Mouse (Mus musculus): Measurements from ENCODE around the gene Adgrg1.

Adgrg1 gene

DNA sequence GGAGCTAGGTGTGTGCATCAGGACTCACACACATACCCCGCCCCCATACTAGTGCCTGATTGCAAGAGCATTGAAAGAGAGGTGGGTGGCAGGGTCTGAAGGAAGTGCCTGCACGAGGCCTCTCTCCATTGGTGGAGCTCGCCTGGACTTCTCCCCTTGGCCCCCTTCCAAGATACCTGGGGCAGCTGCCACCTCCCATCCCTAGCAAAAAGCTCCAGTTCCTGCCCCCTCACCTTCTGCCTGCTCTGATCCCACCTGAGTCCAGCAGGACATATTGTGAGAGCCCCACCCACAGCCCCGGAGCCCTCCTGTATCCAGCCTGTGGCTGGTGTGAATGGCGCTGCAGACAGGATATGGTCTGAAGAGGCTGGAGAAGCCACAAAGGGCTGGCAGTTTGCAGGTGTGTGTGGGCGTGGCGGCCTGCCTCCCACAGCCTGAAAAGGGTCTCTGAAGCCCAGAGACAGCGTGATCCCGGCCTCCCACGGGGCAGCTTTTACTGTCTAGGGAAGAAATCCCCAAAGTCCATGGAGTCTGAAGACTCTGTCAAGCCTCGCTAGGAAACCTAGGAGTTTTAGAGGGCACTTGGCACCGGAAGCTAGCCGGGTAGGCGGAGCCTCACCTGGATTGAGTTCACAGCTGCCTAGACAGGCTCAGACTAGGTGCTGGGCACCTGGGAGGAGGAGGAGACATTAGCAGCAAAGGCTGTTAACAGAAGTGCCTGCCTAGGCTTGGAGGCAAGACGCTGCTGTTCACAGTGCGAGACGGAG is 2.3 kb downstream of the Adgrg1 start:
- DNase-seq, result peak in 1 of 2 experiments; percentile 22

DNA sequence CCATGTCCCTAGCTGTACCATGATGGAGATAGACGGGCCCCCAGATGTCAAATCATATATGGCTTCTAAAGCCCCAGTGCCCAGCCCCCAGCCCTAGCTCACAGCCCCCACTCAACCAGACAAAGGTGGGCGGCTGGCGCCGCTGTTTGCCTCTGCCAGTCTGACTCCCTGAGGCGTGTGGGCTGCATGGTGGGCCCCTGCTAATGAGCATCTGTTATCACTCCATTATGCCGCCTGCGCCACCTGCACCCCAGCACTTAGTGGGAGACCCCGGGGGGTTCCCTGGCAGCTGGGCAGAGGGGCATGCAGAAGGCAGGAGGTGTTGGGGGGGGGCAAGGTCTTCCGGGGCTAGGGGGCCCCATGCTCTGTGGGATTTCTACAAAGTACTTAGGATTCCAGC is 3.6 kb downstream of the Adgrg1 start:
- DNase-seq, result peak in 1 of 2 experiments; percentile 66

DNA sequence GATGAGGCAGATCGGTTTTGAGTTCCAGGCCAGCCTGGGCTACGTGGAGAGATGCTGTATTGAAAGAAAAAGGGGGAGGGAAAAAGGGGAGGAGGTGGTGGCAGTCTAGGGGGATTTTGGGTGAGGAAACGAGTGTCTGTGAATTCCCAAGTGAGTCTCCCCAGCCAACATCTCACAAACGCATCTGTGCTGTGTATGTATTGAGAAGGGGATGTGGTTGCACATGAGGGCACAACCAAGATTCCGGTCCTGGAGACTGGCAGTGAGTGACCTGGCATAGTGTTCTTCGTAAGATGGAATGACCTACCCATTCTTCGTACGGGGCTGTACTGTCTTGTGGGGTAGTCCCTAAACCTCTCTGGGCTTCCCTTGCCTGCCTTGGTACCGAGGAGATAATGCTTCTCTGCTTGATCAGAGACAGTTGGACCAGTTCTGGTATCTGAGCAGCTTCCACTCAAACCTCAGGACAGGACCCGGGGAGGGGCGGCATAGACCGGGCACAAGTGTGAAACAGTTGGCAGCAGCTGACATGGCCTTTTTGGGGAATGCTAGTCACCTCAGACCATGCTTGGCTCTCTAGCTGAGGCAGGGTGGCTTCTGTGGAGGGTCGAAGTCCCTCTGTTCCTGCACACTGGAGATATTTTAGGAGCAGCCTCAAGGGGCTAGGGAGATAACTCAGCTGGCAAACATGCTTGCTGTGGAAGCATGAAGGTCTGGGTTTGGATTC is 4.2 kb downstream of the Adgrg1 start:
- peak in 1 of 2 experiments; percentile 19 for DNase-seq

DNA sequence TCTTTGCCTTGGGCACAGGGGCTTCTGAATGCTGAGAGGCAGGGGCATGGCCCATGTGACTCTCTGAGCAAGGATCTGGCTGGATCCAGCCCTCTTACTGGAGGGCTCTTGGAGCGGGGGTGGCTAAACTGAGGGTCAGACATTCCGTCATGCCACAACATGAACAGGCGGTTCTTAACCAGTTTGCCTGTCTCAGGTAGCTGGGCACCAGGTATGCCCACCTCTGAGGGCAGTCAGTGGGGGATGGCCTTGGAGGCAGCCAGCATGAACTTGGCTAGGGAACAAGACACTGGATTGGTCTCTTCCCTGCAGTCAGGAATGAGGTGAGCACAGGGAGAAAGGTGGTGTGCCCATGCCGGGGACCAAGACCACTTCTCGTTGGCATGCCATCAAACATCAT is 5.6 kb downstream of the Adgrg1 start:
- DNase-seq, result no peak

DNA sequence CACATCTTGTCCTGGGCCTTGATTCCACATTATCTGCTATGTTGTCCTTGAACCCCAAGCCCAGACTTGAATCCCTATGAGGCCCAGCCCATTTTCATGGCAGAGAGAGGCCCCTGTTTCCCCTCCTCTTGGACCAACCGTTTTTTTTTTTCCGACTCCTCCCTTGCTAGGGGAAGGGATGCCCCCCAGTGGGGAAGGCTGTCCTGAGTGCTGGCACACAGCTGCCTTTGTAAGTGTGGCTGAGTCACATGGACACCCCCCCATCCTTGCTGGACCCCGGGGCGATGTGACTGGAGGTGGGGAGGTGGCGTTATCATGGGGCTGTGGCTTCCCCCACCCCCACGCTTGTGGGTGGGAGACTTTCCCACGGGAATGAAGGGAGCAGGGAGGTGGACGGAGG is 6.4 kb downstream of the Adgrg1 start:
- DNase-seq, result no peak

DNA sequence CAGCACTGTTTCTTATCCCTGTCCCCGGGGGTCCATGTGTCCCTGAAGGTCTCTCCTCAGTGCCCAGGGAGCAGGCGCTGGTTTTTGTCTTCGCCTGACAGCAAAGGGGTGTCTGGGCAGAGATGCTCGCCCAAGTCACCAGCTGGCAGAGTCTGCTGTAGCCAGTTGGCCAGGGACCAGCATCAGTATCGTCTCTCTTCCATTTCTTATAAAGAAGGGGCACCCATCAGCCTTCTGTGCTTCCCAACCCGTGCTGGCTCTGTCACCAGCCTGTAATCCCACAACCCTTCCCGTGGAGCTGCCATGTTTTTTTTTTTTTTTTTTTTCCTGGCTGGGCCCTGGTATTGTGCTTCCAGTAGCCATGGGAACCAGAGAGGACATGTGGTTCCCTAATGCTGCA is 7.3 kb downstream of the Adgrg1 start:
- peak; percentile 86 to 90 for DNase-seq

DNA sequence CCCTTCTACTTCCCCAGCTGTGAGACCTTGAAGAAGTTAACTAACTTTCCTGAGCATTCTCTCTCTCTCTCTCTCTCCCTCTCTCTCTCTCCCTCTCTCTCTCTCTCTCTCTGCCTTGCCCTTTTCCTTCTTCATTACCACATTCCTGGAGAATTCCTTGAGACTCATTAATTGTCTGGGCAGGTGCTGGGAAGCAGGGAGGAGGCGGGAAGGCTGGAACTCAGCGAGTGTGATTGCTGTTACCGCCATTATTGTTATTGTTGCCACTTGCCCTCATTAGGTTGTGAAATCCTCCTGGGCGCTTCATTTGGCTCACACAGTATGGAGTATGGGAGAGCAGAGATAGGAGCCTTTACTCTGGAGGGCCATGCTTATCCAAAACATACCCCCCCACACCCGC is 8.6 kb downstream of the Adgrg1 start:
- DNase-seq, result no peak

DNA sequence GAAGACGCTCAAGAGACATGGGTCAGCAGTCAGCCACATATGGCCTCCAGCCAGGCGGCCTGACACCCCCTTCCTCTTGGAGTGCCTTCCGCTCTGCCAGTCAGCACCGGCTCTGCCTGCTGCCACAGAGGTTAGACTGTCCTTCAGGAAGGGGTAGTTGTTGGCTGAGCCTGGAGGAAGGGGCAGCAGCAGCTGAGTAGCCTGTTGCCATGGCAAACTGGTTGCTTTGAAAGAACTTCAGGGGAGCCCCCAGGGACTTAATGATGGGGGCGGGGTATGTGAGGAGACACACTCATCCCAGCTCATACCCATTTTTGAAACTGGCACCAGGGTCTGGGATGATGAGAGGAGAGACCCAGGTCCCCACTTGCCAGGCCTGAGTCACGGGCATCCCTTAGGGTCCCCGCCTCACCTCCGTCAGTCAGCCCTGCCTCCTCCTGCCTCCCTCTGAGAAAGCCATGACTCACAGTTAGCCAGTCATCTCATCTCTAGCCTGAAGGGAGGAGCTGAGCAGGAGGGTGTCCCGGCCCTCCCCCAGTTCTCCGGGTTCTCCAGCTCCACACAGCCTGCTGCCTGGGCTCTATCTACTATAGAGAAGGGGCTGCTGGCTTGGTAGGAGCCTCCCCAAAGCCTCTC is 9.4 kb downstream of the Adgrg1 start:
- DNase-seq, result peak; percentile 74 to 81

DNA sequence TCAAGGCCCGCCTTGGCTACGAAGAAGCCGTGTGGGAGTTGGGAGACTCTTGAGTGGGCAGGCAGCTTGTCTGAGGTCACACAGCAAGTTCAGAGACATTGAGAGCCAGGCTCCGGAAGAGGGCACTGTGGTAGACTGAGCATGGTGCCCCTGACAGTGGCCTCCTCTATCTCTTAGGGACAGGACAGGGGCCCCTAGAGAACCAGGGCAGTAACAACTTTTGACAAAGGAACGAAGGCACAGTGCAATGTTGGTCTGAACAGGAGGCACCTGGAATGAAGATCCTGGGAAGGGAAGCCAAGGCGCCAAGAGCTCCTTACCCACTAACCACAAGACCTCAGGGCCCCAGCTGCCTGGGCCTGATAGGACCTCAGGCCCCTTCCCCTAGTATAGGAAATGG is 10.5 kb downstream of the Adgrg1 start:
- DNase-seq, result peak in 1 of 2 experiments; percentile 45

DNA sequence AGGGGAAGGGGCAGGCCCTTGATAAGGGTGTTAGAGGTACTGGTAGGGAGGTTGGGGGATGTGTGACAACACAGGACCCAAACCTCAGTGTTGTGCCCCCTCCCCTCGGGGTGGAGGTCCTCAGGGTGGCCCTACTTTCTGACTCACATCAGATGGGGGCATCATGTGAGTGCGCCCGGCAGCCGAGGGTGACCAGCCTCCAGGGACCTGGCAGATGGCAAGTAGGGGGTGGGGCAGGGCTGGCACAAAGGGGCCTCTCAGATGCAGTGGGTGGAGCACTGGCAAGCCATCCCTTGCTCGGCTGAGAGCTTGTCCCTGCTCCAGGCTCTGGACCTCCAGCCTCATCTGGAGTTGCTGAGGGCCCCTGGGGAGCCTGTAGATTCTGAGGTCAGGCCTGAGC is 12.1 kb downstream of the Adgrg1 start:
- peak; percentile 87 to 91 for DNase-seq

DNA sequence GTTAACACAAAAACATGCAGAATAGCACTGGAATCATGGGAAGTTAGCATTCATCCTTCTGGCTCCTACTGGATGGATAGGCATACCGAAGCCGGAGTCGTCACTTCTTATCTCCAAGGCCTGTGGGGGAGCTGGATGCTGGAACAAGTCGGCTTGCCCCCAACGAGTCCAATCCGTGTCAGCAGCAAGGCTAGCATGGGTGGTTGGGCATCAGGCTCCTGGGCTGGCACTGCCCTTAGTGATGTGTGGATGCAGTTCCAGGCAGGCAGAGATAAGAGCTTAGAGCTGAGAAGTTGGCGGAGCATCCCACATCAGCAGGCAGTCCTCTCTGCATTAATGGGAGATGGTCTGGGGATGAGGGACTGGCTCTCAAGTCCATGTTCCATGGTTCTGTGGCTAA is 13.0 kb downstream of the Adgrg1 start:
- peak in 1 of 2 experiments; percentile 46 for DNase-seq

DNA sequence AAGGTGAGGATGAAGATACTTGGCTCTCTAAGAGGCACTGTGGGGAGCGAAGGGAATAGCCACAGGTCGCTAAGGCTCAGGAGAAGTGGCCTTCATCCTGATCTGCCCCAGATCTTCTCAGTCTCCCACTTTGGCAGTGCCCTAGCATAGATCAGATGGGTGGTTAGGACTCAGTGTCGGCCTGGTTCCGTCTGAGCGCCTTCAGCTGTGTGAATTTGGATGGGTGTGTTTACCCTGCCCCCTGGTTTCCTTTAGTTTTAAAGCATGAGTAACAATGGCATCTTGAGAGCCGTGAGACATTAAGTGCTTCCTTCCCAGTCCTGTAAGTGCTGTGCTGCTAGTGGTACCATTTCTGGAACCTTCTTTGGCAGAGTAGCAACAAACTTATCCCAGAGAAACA is 14.1 kb downstream of the Adgrg1 start:
- no peak for DNase-seq

DNA sequence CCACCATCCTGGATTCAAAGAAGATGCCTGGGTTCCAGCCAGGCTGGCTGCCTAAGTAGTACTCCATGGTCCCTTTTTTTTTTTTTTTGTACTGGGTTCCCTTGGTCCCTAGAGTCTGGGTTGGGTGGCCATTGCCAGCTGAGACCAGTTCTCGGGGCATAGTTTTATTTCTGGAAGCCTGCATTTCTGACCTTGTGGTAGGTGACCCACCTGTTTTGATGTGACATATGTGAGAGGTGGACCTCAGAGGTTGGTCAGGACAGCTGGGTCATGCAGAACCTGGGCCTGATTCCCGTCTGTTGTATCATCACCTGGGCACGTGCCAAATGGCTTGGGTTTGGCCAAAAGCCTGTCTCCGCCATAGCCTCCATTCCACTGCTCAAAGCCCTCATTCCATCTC is 15.2 kb downstream of the Adgrg1 start:
- DNase-seq, result peak; percentile 90 to 91

DNA sequence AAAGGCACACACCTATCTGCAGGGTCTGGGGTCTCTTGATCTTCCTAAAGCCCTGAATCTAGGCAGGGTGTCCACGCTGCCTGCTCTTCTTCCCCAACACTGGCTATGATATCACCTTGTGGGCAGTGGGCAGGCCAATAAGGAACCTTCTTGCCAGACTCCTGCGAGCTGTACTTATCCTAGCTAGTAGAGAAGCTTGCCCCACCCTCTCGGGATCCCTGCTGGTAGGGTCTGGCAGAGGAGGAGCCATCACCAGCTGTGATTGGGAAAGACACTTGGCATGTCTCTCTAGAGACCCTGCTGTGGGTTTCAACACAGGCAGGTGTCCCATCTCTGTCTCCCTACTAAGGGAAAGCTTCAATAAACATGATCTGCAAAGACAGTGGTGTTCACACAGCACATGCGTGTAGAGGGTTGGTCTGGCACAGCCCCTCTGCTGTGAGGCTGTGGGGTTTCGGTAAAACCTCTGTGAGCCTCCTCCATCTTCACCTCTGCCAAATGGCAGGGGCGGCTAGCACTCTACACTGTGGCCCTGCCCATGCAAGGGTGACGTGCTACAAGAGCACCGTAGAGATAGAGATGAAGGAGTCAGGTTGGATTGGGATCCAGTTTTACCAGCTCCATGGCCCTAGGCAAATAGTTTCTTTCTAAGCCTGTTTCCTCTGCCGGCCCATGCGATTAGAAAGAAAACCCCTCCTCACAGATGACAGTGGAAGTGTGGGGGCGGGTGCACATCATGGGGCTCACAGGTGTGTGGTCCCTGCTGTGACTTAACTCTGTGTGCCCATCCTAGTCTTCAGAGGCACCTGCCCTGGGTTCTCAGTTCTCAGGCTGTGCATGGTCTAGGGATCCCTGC is 16.3 kb downstream of the Adgrg1 start:
- DNase-seq, result peak; percentile 64 to 71

DNA sequence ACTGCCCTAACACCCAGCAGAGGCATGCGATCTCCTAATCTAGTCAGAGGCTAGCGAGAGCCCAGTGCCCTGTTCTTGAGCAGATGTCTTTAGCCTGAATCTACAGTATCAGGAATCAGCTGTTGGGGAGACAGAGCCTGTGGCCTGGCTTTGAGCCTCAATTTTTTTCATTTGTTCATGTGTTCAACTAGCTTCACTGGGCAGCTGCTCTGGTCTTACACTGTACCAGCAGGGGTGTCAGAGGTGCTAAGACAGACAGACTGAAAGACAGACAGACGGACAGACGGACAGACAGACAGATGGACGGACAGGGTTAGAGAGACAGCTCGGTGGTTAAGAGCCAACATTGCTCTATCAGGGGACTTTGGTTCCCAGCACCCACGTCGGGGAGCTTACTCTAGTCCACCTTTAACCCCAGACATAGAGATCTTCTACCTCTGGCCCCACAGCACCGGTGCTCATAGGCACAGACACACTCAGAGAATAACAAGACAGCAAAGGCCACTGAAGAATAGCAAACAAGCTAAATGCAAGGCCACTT is 17.0 kb downstream of the Adgrg1 start:
- DNase-seq, result peak in 1 of 2 experiments; percentile 68

DNA sequence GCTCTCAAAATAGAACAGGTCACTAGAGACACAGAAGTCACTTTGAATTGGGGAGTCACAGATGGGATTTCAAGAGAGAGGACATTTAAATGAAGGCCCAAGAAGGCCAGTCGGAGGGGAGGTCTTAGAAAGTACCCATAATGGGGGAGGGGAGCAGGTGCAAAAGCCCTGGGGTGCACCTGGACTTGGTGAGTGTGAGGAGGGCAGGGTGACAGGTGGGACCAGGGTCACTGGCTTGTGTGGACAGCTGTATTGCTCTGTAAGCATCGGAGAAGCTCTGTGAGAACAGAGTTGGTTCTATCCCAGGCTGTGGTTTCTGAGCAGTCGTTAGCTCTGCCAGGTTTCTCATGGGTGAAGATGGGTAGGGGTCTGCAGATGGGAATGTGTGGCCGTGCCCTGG is 17.5 kb downstream of the Adgrg1 start:
- no peak for DNase-seq

DNA sequence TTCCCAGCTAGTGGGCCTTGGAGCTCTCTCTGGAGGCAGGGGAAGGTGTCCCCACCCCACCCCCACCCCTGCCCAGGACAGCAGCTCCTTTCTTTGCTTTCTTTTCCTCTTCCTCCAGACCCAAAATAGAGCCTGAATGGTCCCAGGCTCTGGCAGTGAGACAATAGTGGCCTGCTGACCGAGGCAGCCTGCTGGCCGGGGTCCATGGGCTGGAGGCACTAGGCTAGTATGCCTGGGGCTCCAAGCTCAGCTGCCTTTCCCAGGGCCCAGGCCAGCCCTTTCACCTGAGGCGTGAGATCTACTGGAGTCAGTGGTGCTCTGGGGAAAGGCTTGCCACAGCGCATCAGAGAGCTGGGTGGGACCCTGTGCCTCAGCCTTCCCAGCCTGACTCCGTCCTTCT is 18.0 kb downstream of the Adgrg1 start:
- peak; percentile 85 to 91 for DNase-seq

DNA sequence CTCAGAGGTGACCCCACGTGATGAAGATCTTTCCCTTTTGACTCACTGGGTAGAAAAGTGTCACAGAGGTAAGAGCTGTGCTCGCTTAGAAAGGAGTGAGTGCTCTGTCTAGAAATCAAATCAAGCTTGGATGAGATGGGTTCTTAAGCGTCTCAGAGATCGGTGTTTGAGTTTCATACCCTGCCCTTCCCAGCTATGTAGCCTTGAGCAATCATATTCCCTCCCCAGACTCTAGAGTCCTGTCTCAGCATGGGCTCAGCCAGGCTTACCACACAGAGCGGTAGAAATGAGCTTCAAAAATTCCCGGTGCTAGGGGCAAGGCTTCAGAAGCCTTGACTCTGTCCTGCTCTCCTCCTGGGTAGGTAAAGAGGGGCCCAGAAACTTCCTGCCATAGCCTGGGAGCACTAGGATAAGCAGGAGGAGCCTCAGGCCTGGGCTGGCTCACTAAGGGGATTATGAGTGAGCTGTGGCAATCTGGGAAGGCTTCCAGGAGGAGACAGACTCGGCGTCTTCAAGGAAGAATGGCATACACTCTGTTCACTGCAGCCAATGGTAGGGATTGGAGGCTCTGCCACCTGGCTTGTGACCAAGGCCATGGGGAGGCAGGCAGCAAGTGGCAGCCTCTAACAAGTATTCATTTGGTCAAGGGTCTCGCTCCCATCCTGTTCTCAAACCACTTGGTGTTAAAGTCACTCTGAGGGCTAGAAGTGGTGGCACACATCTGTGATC is 18.6 kb downstream of the Adgrg1 start:
- peak; percentile 79 to 84 for DNase-seq

DNA sequence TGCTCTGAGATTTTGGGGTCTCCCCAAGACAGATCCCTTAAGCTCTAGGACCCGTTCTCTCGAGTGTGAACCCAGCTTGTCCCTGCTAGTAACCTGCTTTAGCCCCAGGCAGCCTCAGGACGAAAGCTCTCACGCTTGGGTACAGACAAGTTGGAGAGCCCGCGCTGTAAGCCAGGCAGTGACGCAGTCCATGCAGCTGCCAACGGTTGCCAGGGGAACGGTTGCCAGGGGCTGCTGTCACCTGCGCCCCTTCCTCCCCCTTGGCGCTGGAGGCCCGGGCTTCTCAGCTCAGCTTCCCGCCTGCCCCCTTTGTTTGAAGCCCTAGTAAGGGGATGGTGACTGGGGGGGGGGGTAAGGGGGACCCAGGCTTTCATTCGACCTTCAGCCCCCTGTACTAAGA is 19.5 kb downstream of the Adgrg1 start:
- DNase-seq, result peak; percentile 97

DNA sequence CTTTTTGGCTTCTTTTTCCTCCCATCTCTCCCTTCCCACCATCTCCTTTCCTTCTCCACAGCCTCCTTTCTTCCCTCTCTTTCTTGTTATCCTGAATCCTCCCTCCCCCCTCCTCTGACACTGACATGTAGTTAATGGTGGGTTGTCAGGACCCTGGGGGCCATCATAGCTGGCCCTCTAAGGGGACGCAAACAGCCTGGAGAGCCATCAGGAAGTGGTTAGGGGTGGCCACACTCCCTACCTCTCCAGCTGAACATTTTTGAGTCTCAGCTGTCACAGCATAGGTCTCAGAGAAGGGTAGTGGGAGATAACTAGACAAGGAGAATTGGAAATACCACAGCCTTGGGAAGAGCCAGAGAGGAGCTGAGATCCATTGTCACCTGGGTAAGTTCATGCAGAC is 20.0 kb downstream of the Adgrg1 start:
- no peak for DNase-seq

DNA sequence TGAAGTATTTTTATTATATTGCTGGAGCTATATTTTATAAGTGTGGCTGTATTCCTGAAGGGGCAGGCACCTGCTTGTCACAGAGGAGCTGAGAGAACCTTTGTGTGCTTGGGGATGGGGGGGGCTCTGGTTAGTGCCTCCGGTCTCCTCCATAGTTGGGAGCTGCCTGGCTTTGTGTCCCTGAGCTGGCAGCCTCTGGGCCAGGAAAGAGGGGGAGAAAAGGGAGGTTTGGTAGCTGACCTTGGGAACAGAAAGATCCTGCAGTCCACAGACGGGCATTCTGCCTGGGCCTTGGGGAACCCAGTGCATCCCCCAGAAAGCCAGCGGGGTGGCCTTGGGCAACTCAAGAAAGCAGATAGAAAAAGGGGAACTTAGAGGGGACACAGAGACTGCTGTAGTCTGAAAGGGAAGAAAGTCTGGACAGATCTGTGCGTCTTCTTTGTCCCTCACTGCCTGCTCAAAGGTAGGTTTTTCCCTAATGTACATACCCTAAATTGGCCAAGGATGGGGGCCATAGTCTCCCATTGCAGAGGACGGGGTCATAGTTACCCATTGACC is 20.9 kb downstream of the Adgrg1 start:
- DNase-seq, result peak; percentile 65 to 70
